Mouse (Mus musculus): Measurements from ENCODE around the gene Gigyf1.

DNA sequence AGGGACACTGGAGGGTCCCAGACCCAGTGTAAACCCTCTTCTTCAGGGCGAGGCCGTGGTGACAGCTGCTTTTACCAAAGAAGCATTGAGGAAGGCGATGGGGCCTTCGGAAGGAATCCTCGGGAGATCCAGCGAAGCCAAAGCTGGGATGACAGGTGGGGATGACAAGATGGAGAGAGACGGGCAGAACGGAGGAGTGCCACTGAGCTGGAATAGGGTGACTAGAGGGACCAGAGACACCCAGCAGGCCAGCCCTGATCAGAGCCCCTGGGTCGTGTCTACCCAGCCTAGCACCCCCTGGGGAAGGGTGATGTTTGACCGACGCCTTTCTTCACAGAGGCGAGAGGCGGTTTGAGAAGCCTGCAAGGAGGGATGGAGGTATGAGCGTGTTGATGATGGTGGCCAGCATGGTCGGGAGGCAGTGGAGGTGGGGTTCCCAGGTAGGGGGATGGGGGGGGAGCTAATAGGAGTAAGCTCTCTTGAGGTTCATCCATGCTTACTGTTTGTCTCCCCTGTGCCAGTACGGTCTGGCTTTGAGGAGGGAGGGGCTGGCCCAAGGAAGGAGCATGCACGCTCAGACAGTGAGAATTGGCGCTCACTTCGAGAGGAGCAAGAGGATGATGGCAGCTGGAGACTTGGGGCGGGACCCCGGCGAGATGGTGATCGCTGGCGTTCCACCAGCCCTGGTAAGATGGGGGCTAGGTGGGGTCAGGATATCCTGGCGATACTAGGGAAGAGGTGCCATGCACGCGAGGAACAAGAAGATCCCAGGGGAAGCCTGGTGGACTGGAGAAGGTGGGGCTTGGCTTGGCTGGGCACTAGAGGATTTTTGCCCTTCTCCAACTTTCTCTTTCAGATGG lies 1.6 kb downstream of the Gigyf1 start:
- TF ChIP-seq ZC3H11A (IDR thresholded peaks at IDR 0.05; ENCODE audit: borderline replicate concordance, low read depth, low read length): no peak
- TF ChIP-seq ZNF384 (IDR thresholded peaks at IDR 0.05; ENCODE audit: low read depth, low read length): no peak
- TF ChIP-seq MAFK (IDR thresholded peaks at IDR 0.05; ENCODE audit: insufficient read depth, low read depth, low read length): no peak
